Mouse (Mus musculus): ENCODE results near the gene Rhou. TPM values are rescaled to one million over a fixed set of nuclear protein-coding genes. Genes with fewer than 3 reads are reported as not detected.

The Rhou gene
- total and polyA plus RNA-seq, 3 experiments, result 4.1 to 5.8 (median 5.5) TPM

DNA sequence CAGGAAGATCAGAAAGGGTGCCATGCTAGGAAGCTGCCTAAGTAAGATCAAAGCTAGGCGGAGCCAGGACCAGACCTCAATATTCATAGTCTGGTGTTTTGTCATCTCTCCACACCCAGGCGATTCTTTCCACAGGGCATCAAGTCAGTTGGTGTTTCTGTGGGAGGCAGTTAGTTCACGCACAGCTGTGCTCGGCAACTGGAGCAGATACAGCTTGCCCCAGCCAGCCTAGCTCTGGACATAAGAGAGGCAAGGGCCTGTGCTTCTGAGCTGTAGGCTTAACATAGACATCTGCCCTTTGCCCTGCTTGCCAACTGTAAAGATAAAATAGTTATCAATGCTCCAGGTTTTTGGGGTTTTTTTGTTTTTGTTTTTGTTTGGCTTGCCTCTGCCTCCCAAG lies 21.5 kb upstream of the Rhou start:
- WGBS, result 81% methylated on average over 4 of the region's 4 CpGs
- H3K27ac ChIP-seq, result no peak overlapping the region

DNA sequence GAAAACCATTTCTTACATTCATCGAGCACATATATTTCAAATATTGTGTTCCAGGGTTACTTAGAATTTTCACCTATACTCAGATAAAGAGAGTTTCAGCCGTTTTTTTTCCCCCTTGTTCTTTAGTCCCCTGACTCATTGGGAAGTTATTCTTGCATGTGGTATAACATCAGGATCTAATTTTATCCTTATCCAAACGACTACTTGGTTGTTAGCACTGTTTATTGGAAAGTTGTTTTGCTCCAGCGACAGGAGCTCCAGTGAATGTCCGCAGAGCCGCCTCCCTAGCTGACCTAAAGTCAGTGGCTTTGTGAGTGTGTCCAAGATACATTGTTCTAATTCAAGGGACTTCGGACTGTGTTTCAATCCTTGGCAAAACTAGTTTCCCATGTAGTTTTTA lies 19.9 kb upstream of the Rhou start:
- no peak for DNase-seq
- intact Hi-C loops (cut with DNase I), result no loop called here
- no peak for TF ChIP-seq CTCF (IDR thresholded peaks at IDR 0.05)
- TF ChIP-seq POLR2A (IDR thresholded peaks at IDR 0.05; ENCODE audit: insufficient read depth, low read depth, low read length), result no peak
- TF ChIP-seq EP300 (IDR thresholded peaks at IDR 0.05; ENCODE audit: insufficient read depth, low read depth, low read length), result no peak
- no peak overlapping the region for H3K4me3 ChIP-seq
- H3K4me1 ChIP-seq (ENCODE audit: control insufficient read depth, insufficient read depth, low read length), result peaks cover 1% of the 10 kb centered on the region; the same call in 1 of the 2 replicates
- no peaks in the 10 kb centered on the region for H3K79me2 ChIP-seq (replicated peaks; ENCODE audit: control insufficient read depth, insufficient read depth, low read length)
- H3K9ac ChIP-seq (ENCODE audit: low read depth, low read length), result no peak overlapping the region
- WGBS, result 23% methylated on average over 7 of the region's 7 CpGs
- no peaks in the 10 kb centered on the region for H3K36me3 ChIP-seq (ENCODE audit: control insufficient read depth, insufficient read depth, low read length)
- peak overlapping the region; percentile 11 for H3K27ac ChIP-seq
- H3K27me3 ChIP-seq (ENCODE audit: control insufficient read depth, insufficient read depth, low read length), result no peaks in the 10 kb centered on the region

More for the DNA sequence above, 21.5 kb upstream of the Rhou start:
- no peaks in the 10 kb centered on the region for H3K79me2 ChIP-seq (replicated peaks; ENCODE audit: control insufficient read depth, insufficient read depth, low read length)
- peaks cover 3% of the 10 kb centered on the region for H3K4me1 ChIP-seq (ENCODE audit: control insufficient read depth, insufficient read depth, low read length)
- H3K9ac ChIP-seq (ENCODE audit: low read depth, low read length), result no peak overlapping the region
- intact Hi-C loops (cut with DNase I), result no loop called here
- no peak for DNase-seq
- H3K27me3 ChIP-seq (ENCODE audit: control insufficient read depth, insufficient read depth, low read length), result no peaks in the 10 kb centered on the region
- TF ChIP-seq CTCF (IDR thresholded peaks at IDR 0.05), result no peak
- no peak for TF ChIP-seq POLR2A (IDR thresholded peaks at IDR 0.05; ENCODE audit: insufficient read depth, low read depth, low read length)
- TF ChIP-seq EP300 (IDR thresholded peaks at IDR 0.05; ENCODE audit: insufficient read depth, low read depth, low read length), result no peak
- no peak overlapping the region for H3K4me3 ChIP-seq
- H3K36me3 ChIP-seq (ENCODE audit: control insufficient read depth, insufficient read depth, low read length), result no peaks in the 10 kb centered on the region

- no peaks in the 10 kb centered on the region for H3K36me3 ChIP-seq (ENCODE audit: control insufficient read depth, insufficient read depth, low read length)
- no peaks in the 10 kb centered on the region for H3K4me1 ChIP-seq (ENCODE audit: control insufficient read depth, insufficient read depth, low read length)
- H3K79me2 ChIP-seq (replicated peaks; ENCODE audit: control insufficient read depth, insufficient read depth, low read length), result no peaks in the 10 kb centered on the region
- 21% methylated on average over 3 of the region's 3 CpGs for WGBS
- H3K27me3 ChIP-seq (ENCODE audit: control insufficient read depth, insufficient read depth, low read length), result no peaks in the 10 kb centered on the region
- no peak for DNase-seq
- no peak overlapping the region for H3K9ac ChIP-seq (ENCODE audit: low read depth, low read length)
- H3K4me3 ChIP-seq, result no peak overlapping the region
- intact Hi-C loops (cut with DNase I), result no loop called here
- TF ChIP-seq CTCF (IDR thresholded peaks at IDR 0.05) (peak; percentile 29; the same call in 1 of the 2 replicates), EP300 (IDR thresholded peaks at IDR 0.05; ENCODE audit: insufficient read depth, low read depth, low read length) (no peak)
- peak overlapping the region; percentile 28 for H3K27ac ChIP-seq
Observed at GRCm38 (mm10) chr8:123634395-123635131, 19.2 kb upstream of the Rhou start.

DNA sequence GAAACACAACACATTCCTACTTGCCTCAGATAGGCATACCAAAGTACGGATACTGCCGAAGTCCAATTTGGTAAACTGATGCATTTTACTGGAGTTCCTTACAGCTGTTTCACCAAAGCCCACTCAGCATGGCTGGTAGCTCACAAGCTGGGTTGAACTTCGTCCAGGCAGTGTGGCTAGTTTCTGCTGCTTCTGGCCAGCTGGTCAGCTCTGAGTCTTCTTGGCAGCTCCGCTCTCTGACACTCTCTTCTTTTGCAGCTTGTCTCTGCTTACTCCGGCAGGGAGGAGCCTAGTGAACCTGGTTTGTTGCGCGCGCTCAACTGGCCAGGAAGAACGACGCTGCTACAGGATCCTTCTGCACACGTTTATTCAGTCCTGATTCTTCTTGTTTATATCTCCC lies 18.1 kb upstream of the Rhou start:
- intact Hi-C loops (cut with DNase I), result no loop called here
- Histone ChIP-seq H3K36me3 (ENCODE audit: control insufficient read depth, insufficient read depth, low read length) (no peaks in the 10 kb centered on the region), H3K27ac (no peak overlapping the region), H3K4me3 (no peak overlapping the region), H3K9ac (ENCODE audit: low read depth, low read length) (no peak overlapping the region), H3K79me2 (replicated peaks; ENCODE audit: control insufficient read depth, insufficient read depth, low read length) (no peaks in the 10 kb centered on the region), H3K4me1 (ENCODE audit: control insufficient read depth, insufficient read depth, low read length) (no peaks in the 10 kb centered on the region), H3K27me3 (ENCODE audit: control insufficient read depth, insufficient read depth, low read length) (no peaks in the 10 kb centered on the region)
- TF ChIP-seq CTCF (IDR thresholded peaks at IDR 0.05), result no peak
- TF ChIP-seq EP300 (IDR thresholded peaks at IDR 0.05; ENCODE audit: insufficient read depth, low read depth, low read length), result no peak
- no peak for TF ChIP-seq POLR2A (IDR thresholded peaks at IDR 0.05; ENCODE audit: insufficient read depth, low read depth, low read length)
- peak in 1 of 2 experiments; percentile 46 for DNase-seq
- WGBS, result 72% methylated on average over 11 of the region's 11 CpGs

GRCm38 (mm10) chr8:123643330-123644051 lies 10.2 kb upstream of the Rhou start:
- Histone ChIP-seq H3K79me2 (replicated peaks; ENCODE audit: control insufficient read depth, insufficient read depth, low read length) (no peaks in the 10 kb centered on the region), H3K4me3 (no peak overlapping the region), H3K36me3 (ENCODE audit: control insufficient read depth, insufficient read depth, low read length) (no peaks in the 10 kb centered on the region), H3K4me1 (ENCODE audit: control insufficient read depth, insufficient read depth, low read length) (peaks cover 3% of the 10 kb centered on the region), H3K27ac (no peak overlapping the region), H3K27me3 (ENCODE audit: control insufficient read depth, insufficient read depth, low read length) (no peaks in the 10 kb centered on the region), H3K9ac (ENCODE audit: low read depth, low read length) (no peak overlapping the region)
- WGBS, result 27% methylated on average over 25 of the region's 25 CpGs
- DNase-seq, result peak; percentile 36 to 54
- TF ChIP-seq EP300 (IDR thresholded peaks at IDR 0.05; ENCODE audit: insufficient read depth, low read depth, low read length), result no peak
- TF ChIP-seq CTCF (IDR thresholded peaks at IDR 0.05), result peak; percentile 78
- intact Hi-C loops (cut with DNase I), result no loop called here

GRCm38 (mm10) chr8:123645229-123645628 lies 8.5 kb upstream of the Rhou start:
- Histone ChIP-seq H3K27me3 (ENCODE audit: control insufficient read depth, insufficient read depth, low read length) (no peaks in the 10 kb centered on the region; the same call in 1 of the 2 replicates), H3K4me3 (no peak overlapping the region), H3K4me1 (ENCODE audit: control insufficient read depth, insufficient read depth, low read length) (peaks cover 3% of the 10 kb centered on the region), H3K36me3 (ENCODE audit: control insufficient read depth, insufficient read depth, low read length) (no peaks in the 10 kb centered on the region), H3K27ac (no peak overlapping the region), H3K9ac (ENCODE audit: low read depth, low read length) (no peak overlapping the region), H3K79me2 (replicated peaks; ENCODE audit: control insufficient read depth, insufficient read depth, low read length) (no peaks in the 10 kb centered on the region)
- intact Hi-C loops (cut with DNase I), result no loop called here
- no peak for DNase-seq
- TF ChIP-seq CTCF (IDR thresholded peaks at IDR 0.05) (no peak), EP300 (IDR thresholded peaks at IDR 0.05; ENCODE audit: insufficient read depth, low read depth, low read length) (no peak), POLR2A (IDR thresholded peaks at IDR 0.05; ENCODE audit: insufficient read depth, low read depth, low read length) (no peak)
- WGBS, result 83% methylated on average over 9 of the region's 9 CpGs
